Mouse (Mus musculus): ENCODE measurements at regions not wholly inside any gene's neighbourhood (a gene's known extent, or its start where the extent isn't known, plus 50 kb on each side); places are given as distances from the start of the nearest gene placed in this dataset.
"Not testable (repeated sequence)": the region's sequence is repeated elsewhere in the genome, so short reads cannot be mapped to it uniquely, and the experiment has no call there.

GRCm38 (mm10) chr13:31050160-31050788, 76.3 kb downstream of the Gm5447 start:
- DNase-seq (ENCODE audit: low read depth, low spot score): no peak

GRCm38 (mm10) chr13:31051586-31051985, 77.6 kb downstream of the Gm5447 start:
- not testable (repeated sequence) for DNase-seq (ENCODE audit: low read depth, low spot score)

- no peak for DNase-seq (ENCODE audit: low read depth, low spot score)
Observed at GRCm38 (mm10) chr13:31054356-31054755, 80.4 kb downstream of the Gm5447 start.

- no peak for DNase-seq (ENCODE audit: low read depth, low spot score)
Observed at GRCm38 (mm10) chr13:31055376-31056083, 81.5 kb downstream of the Gm5447 start.

GRCm38 (mm10) chr13:31056154-31056871, 82.3 kb downstream of the Gm5447 start:
- DNase-seq (ENCODE audit: low read depth, low spot score): no peak

GRCm38 (mm10) chr13:31060916-31061431, 87.0 kb downstream of the Gm5447 start:
- DNase-seq (ENCODE audit: low read depth, low spot score): no peak

- DNase-seq (ENCODE audit: low read depth, low spot score): no peak
Observed at GRCm38 (mm10) chr13:31068343-31068742, 94.3 kb downstream of the Gm5447 start.

GRCm38 (mm10) chr13:31076541-31076940, 102.5 kb downstream of the Gm5447 start:
- no peak for DNase-seq (ENCODE audit: low read depth, low spot score)

GRCm38 (mm10) chr13:31078751-31079150, 104.7 kb downstream of the Gm5447 start:
- DNase-seq (ENCODE audit: low read depth, low spot score): no peak

GRCm38 (mm10) chr13:31080215-31080614, 106.2 kb downstream of the Gm5447 start:
- DNase-seq (ENCODE audit: low read depth, low spot score): no peak

GRCm38 (mm10) chr13:31082448-31083140, 108.6 kb downstream of the Gm5447 start:
- DNase-seq (ENCODE audit: low read depth, low spot score): peak; percentile 72

- no peak for DNase-seq (ENCODE audit: low read depth, low spot score)
Observed at GRCm38 (mm10) chr13:31101051-31101450, 127.0 kb downstream of the Gm5447 start.

GRCm38 (mm10) chr13:31107434-31107833, 133.4 kb downstream of the Gm5447 start:
- DNase-seq (ENCODE audit: low read depth, low spot score): no peak

- DNase-seq (ENCODE audit: low read depth, low spot score): no peak
Observed at GRCm38 (mm10) chr13:31109231-31109630, 135.2 kb downstream of the Gm5447 start.

GRCm38 (mm10) chr13:31122689-31123088, 148.7 kb downstream of the Gm5447 start:
- no peak for DNase-seq (ENCODE audit: low read depth, low spot score)

GRCm38 (mm10) chr13:31124547-31125216, 150.7 kb downstream of the Gm5447 start:
- no peak for DNase-seq (ENCODE audit: low read depth, low spot score)

- no peak for DNase-seq (ENCODE audit: low read depth, low spot score)
Observed at GRCm38 (mm10) chr13:31132501-31132900, 158.5 kb downstream of the Gm5447 start.

GRCm38 (mm10) chr13:31139686-31140085, 165.7 kb downstream of the Gm5447 start:
- no peak for DNase-seq (ENCODE audit: low read depth, low spot score)

- no peak for DNase-seq (ENCODE audit: low read depth, low spot score)
Observed at GRCm38 (mm10) chr13:31147323-31147722, 173.3 kb downstream of the Gm5447 start.

- DNase-seq (ENCODE audit: low read depth, low spot score): no peak
Observed at GRCm38 (mm10) chr13:31154066-31154465, 180.1 kb downstream of the Gm5447 start.

GRCm38 (mm10) chr13:31163878-31164495, 190.0 kb downstream of the Gm5447 start:
- peak; percentile 43 for DNase-seq (ENCODE audit: low read depth, low spot score)

Data from forelimb bud, embryonic 11.5 days (tissue).